Mouse (Mus musculus) layer of hippocampus, adult 18-20 months (tissue): ENCODE results near the gene Slc4a4. TPM values are rescaled to one million over a fixed set of nuclear protein-coding genes. Genes with fewer than 3 reads are reported as not detected.

ENCODE experiments used
- DNase-seq, 2 experiments: peaks; one replicate each; pipeline ENCODE4 v3.0.0; 2022; ENCODE audit warnings: low spot score in 2 of 2
- total RNA-seq, 2 experiments: library from RNA; stranded (reverse); gene quantifications; 2 replicates each; pipeline ENCODE4 v1.2.3; 2021

Gene Slc4a4
- total RNA-seq, 2 experiments from 2014 or later = 125 to 128 TPM

DNA sequence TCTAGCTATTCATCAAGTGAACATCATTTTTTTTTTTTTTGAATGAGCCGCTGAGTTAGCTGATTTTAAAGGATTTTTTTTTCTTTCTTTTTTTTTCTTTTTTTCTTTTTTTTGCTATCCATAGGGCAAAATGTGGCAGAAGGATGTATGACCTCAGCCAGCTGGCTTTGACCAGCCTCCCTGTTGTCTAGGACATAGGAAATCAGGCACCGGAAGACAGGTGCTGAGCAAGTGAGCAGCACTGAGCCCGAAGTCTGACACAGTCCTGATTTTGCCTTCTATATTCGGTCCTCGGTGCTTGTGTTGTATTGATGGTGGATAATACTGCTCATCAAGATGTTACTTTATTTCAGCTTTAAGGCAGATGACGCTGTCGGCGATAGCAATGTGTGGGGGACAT lies 109.6 kb downstream of the Slc4a4 start:
- no peak for DNase-seq

- DNase-seq = no peak
Measured at GRCm38 (mm10) chr5:88997277-88997676, 110.7 kb downstream of the Slc4a4 start.

- DNase-seq = no peak
Measured at GRCm38 (mm10) chr5:88999793-89000192, 113.2 kb downstream of the Slc4a4 start.

DNA sequence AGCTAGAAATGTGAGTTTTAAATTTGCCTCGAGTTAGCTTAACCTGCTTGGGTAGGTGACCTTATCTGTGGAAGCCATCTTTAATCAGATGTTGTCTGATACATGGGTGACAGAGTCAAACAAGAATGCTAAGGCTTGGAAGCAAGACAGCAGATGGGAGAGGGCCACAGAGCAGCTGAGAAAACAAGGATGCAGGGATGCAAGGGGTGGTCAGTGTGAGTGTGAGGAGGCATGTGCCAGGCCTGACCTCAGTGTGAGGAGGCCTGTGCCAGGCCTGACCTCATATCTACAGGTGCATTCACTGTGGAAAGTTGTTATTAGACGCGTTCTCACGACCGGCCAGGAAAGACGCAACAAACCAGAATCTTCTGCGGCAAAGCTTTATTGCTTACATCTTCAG lies 114.0 kb downstream of the Slc4a4 start:
- no peak for DNase-seq

DNA sequence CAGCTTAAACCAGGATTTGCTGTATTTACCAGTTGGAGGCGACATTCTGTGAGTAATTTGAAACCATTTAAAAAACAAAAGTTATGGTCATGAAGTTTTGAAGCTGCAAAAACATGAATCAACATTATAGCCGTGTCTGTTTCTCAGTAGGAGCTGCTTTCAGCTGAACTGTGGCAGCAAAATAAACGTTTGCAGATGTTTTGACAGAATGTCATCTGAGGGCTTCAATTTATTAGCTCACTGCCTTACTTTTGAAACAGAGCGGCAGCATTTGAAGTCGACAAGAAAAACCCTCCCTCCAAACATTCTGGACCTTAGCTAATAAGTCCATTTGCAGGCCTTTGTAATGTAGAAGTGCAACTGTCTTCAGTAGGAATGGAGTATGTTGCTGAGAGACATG lies 123.5 kb downstream of the Slc4a4 start:
- no peak for DNase-seq

GRCm38 (mm10) chr5:89012456-89012855 lies 125.8 kb downstream of the Slc4a4 start:
- no peak for DNase-seq

GRCm38 (mm10) chr5:89014782-89015181 lies 128.2 kb downstream of the Slc4a4 start:
- DNase-seq = no peak

DNA sequence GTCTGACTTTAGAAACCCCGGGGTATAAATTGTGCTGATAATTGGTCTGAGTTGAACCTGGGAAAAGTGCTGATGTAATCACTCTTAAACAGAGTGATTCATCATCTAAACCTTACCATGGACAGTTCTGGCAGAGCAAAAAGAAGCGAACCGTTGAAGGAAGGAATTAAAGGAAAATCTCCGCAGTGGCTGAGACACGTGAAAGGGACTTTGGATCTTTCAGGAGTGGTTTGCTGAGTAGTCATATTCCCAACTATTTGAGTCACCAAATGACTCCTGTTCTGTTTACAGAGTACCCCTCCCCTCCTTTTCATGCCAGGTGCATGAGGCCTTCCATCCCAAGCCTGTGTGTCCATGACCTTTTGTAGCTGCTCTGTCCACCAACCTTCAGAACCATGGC lies 129.3 kb downstream of the Slc4a4 start:
- no peak for DNase-seq

DNA sequence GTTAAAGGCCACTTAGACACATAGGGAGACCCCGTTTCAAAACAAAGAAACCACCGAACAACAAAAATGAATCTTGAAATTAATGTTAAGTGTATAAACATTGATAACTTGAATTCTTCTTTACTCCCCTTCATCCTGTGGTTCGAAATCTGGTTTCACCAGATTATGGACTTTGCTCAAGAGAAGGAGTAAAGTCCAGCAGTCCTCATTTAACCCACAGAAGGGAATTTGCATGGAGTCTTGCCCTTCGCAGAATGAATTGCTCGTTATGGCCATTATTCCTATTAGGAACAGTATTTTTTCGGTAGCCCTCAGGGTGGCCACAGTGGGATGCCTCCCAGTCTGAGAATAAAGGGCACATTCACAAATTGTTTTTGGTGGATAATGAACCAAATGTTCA lies 131.9 kb downstream of the Slc4a4 start:
- DNase-seq = no peak

DNA sequence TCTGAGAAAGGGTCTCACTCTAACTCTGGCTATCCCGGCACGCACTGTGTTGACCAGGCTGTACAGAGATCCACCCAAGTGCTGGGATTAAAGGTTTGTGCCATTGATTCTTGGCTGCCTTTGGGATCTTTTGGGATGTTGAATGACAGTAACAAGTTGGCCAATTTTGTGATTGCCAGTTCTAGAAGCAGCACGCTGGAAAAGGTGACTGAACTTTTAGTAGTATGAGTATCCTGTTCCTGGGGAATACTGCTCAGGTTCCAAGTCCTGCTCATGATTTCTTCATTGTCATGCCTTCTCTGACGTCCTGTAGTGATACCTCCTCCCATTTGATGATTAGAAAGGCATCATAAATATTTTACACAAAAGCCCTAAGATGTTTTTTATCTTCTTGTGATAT lies 137.8 kb downstream of the Slc4a4 start:
- DNase-seq = no peak

- DNase-seq = no peak
Measured at GRCm38 (mm10) chr5:89027518-89028085, 141.0 kb downstream of the Slc4a4 start.

DNA sequence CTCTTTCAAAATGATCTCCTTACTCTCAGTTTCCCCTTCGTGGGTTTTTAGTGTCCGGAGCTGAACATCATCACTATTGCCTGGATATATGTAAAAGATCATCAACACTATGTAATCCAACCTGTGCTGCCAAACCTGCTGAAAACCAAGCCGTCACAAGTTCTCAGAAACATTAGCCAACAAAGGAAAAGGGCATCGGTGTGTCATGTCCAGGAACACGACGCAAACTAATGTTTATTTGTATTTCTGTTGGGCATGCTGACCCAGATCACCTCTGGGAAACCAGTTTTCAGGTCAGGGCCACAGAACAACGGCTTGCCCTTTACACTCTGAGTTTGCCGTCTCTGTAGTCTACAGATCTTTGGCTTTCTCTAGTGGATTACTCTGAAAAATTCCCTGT lies 146.0 kb downstream of the Slc4a4 start:
- no peak for DNase-seq

- no peak for DNase-seq
Measured at GRCm38 (mm10) chr5:89033256-89033655, 146.6 kb downstream of the Slc4a4 start.

DNA sequence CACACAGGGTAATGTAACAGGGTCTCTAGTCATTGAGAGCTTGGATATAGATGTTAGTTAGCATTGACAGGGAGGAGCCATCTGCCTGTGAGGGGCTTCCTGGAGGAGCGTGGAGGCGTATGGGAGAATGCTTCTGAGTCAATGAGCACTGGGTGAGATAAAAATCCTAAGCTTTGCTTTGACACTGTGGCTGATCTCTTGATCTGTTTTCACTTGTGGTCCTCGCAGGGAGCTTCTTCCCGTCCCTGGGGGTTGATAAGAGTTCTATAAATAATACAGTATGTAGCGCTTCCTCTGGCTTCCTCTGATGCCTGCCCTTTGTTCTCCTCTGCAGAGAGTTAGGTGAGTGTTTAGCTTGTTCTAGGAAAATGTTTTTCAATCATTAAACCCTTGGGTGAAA lies 149.5 kb downstream of the Slc4a4 start:
- no peak for DNase-seq

DNA sequence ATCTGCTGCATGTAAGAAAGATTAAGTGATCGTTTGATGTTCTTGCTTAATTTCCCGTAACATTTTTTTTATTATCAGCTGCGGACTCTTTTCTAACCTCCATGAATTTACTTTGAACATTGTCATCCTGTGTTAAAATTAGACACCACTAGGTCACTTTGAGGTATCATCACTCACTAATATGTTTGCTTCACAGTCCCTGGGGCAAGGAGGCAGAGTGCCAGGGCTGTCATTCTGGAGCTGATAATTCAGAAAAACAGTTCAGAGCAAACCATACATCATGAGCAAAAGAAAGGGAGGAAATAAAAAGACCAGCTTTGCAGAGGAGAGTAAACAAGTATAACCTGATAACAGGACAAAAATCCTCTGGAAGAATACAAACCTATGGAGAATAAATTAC lies 154.2 kb downstream of the Slc4a4 start:
- no peak for DNase-seq

DNA sequence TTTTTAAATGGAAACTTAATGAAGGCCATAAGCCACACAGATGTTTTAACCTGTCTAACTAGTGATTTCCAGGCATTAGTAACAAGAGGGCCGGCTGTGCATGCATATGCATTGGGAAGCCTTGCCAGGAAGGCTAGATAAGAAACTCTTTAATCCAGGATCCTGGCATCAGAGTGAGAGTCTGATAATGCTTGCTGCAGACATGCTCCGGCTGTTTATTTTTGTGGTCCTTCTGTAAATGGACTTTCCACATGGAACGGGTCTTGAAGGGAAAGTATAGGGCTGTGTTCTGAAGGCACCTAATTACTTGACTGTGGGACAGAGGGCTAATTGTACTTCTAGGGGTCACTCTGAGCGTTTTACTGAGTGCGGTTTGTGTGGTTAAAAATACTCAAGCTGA lies 157.2 kb downstream of the Slc4a4 start:
- no peak for DNase-seq

DNA sequence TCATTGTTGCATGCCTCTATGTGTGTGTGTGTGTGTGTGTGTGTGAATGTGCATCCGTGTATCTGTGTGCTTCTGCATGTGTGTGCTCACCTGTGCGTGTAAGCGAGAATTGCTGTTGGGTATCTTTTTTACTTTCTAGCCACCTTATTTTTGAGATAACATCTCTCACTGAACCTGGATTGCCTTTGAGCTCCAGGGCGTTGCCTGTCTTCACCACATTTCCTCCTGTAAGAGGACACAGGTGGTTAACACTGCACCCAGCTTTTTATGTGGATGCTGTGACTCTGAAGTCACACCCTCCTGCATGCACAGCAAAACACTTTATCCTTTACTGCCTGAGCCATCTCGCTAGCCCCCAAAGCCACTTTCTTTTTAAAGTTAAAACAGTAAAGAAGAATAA lies 158.2 kb downstream of the Slc4a4 start:
- no peak for DNase-seq

DNA sequence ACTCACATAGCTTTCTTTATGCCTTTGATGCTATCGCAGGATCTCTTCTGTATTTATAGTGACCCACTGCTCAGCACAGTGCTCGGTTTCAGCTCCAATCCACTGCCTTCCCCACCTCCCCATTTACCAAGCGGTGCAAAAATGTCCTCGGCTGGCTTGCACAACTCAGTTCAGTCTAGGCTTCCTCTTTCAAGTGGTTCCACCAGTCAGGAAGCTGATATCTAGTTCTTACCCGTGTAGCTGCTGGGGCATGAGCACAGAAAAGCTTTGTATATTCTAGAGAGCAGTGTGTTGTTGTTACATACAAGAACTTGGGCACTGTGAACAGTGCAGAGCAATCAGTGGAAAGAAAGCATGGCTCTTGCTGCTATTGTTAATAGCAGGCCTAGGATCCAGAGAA lies 165.0 kb downstream of the Slc4a4 start:
- DNase-seq = no peak

DNA sequence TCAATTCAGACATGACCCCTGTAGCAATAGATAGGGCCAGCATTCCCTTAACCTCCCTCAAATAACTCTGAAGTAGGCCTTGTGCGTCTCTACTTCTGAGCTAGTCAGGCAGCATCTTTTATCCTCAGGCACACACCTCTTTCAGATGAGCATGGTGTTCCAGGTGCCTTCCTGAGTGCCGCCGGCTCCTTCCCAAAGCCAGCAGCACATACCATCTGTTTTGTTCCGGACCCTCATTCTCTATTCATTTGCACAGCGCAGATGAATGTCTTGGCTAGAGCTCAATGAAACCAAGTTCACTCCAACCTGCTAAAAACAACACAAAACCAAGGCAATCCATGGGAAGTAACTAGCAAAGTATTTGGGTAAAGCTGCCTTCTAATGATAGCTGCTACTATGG lies 165.6 kb downstream of the Slc4a4 start:
- peak; percentile 9 to 34 for DNase-seq

DNA sequence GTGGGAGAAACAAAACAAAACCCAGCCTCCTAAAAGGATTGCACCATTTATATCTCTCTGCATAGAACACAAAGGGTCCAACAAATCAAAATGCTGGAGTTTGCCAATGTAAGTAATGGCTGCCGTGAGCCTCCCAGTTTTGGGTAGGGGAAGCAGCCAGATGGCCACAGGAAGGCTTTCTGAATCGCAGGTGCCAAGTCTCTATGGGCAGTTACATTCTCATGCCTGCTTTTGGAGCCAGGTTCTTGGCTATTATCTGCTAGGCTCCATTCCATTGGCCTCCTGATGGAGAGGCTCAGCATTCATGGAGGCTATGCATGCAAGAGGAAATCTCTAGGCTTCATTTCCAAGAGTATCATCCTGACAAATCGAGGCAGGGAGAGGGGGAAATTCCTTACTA lies 169.0 kb downstream of the Slc4a4 start:
- no peak for DNase-seq

- peak; percentile 44 to 88 for DNase-seq
Measured at GRCm38 (mm10) chr5:89056370-89056769, 169.8 kb downstream of the Slc4a4 start.

GRCm38 (mm10) chr5:89061097-89061496 lies 174.5 kb downstream of the Slc4a4 start:
- no peak for DNase-seq

DNA sequence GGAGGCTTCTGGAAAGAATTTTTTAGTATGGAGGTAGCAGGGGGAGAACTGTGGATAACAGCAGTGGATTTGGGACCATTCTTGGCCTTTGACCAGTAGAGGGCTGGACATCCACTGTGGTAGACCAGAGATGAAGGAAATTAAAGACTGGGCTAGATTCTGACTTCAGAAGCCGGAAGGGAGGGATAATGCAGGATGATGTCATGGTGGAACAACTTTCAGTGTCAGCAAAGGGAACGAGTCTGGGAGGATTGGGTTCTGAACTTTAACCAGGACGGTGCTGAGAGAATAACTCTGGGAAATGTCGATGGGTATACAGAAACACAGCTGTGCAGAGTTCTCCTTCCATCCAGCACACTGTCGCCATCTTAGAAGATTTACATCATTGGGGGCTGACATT lies 175.7 kb downstream of the Slc4a4 start:
- DNase-seq = no peak

- DNase-seq = no peak
Measured at GRCm38 (mm10) chr5:89067111-89067510, 180.5 kb downstream of the Slc4a4 start.
